Mouse (Mus musculus) embryo, embryonic 11.5 days (tissue): ENCODE measurements around the gene Erbb2.

Experiments used
- DNase-seq: peaks from one replicate; pipeline ENCODE4 v3.0.0-alpha.2; 2012; ENCODE audit warnings: low read depth, low spot score

Erbb2 gene

GRCm38 (mm10) chr11:98385638-98386585 is 26.4 kb upstream of the Erbb2 start, which contains the start of gene Pnmt:
Gene Pnmt, plus strand, starts transcription at chr11:98386450.
- DNase-seq, result no peak

GRCm38 (mm10) chr11:98386596-98386995 is 25.7 kb upstream of the Erbb2 start:
- DNase-seq, result no peak

- DNase-seq, result no peak
These were observed 25.2 kb upstream of the Erbb2 start for GRCm38 (mm10) chr11:98387056-98387577.

GRCm38 (mm10) chr11:98388282-98388681 is 24.0 kb upstream of the Erbb2 start:
- DNase-seq, result no peak

GRCm38 (mm10) chr11:98389221-98389780 is 23.0 kb upstream of the Erbb2 start:
- DNase-seq, result no peak

- no peak for DNase-seq
These were observed 22.1 kb upstream of the Erbb2 start for GRCm38 (mm10) chr11:98390141-98390540.

GRCm38 (mm10) chr11:98392034-98392433 is 20.2 kb upstream of the Erbb2 start:
- DNase-seq, result no peak

- no peak for DNase-seq
These were observed 19.6 kb upstream of the Erbb2 start for GRCm38 (mm10) chr11:98392645-98393044.

GRCm38 (mm10) chr11:98393317-98393716 is 19.0 kb upstream of the Erbb2 start:
- no peak for DNase-seq

- DNase-seq, result no peak
These were observed 18.0 kb upstream of the Erbb2 start for GRCm38 (mm10) chr11:98394301-98394700.

- no peak for DNase-seq
These were observed 17.2 kb upstream of the Erbb2 start for GRCm38 (mm10) chr11:98395041-98395440.

GRCm38 (mm10) chr11:98397946-98398345 is 14.3 kb upstream of the Erbb2 start:
- no peak for DNase-seq

- DNase-seq, result peak; percentile 83
These were observed 12.0 kb upstream of the Erbb2 start, which contains the start of gene Pgap3 for GRCm38 (mm10) chr11:98400161-98400726. Gene Pgap3, minus strand, starts transcription at chr11:98400490.

- no peak for DNase-seq
These were observed 11.5 kb upstream of the Erbb2 start for GRCm38 (mm10) chr11:98400816-98401215.

- DNase-seq, result no peak
These were observed 5.6 kb upstream of the Erbb2 start for GRCm38 (mm10) chr11:98406621-98407020.

GRCm38 (mm10) chr11:98408872-98409271 is 3.4 kb upstream of the Erbb2 start:
- no peak for DNase-seq

- no peak for DNase-seq
These were observed 2.9 kb upstream of the Erbb2 start for GRCm38 (mm10) chr11:98409341-98409822.

GRCm38 (mm10) chr11:98412797-98413301 is 579 bp downstream of the Erbb2 start:
- DNase-seq, result no peak

- DNase-seq, result no peak
These were observed 1.5 kb downstream of the Erbb2 start for GRCm38 (mm10) chr11:98413731-98414130.

GRCm38 (mm10) chr11:98414162-98414561 is 1.9 kb downstream of the Erbb2 start:
- DNase-seq, result no peak

- DNase-seq, result no peak
These were observed 4.8 kb downstream of the Erbb2 start for GRCm38 (mm10) chr11:98417074-98417473.

- no peak for DNase-seq
These were observed 6.0 kb downstream of the Erbb2 start for GRCm38 (mm10) chr11:98418273-98418672.
